Mouse (Mus musculus) spleen, adult 10 weeks (tissue): ENCODE measurements around the gene Gm904. TPM values are rescaled to one million over a fixed set of nuclear protein-coding genes. Genes with fewer than 3 reads are reported as not detected.

ENCODE experiments used
- polyA plus RNA-seq: library from polyadenylated mRNA; stranded (reverse); fragments of 350-450 nt; fragmentation: Illumina TruSeq; extraction: RNeasy Lipid Tissue Mini Kit (QIAGEN cat#74804); gene quantifications from one replicate; pipeline ENCODE4 v1.2.3, GENCODE M21; 2015; ENCODE audit warnings: low replicate concordance; ENCODE audit not compliant: insufficient read depth

Gene Gm904
- not detected for polyA plus RNA-seq

DNA sequence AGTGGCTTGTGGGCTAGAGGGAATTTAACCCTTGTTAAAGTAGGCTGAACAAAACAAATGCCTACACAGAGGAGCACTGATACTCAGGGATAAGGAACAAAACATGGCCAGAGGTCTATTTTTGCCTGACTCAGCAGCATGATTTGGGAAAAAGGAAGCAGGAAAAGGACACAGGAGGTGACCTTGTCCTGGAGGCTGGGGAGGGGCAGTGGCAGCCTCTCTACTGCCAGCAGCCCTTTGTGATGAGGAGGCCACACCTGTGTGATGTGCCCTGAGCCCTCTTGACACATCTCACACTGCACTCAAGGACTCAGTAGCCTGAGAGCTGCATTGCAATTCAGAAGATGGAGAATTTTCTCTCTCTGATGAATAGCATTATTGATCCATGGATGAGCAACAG lies at the start of gene Gm904:
Gm904 (plus strand) TSS at position 301 of the 400 bp plus-strand sequence.

Other genes with a start within 250 kb of the Gm904 start
- gene Fbxw17, start 225.4 kb upstream of the Gm904 start, polyA plus RNA-seq: 21.7 TPM
- gene Gm47429, start 199.3 kb upstream of the Gm904 start, polyA plus RNA-seq: not detected
- gene Nutm2, start 175.9 kb upstream of the Gm904 start, polyA plus RNA-seq: not detected
- gene Gm8765, start 55.1 kb downstream of the Gm904 start, polyA plus RNA-seq: not detected